Mouse (Mus musculus) hindlimb bud, embryonic 11.5 days (tissue): ENCODE measurements around the gene Tent5b.
"Not testable (repeated sequence)": the region's sequence is repeated elsewhere in the genome, so short reads cannot be mapped to it uniquely, and the experiment has no call there.

Source experiments
- DNase-seq: peaks from one replicate; pipeline ENCODE4 v3.0.0-alpha.2; 2012; ENCODE audit warnings: low read depth, low spot score; ENCODE audit errors: extremely low spot score

Tent5b gene

DNA sequence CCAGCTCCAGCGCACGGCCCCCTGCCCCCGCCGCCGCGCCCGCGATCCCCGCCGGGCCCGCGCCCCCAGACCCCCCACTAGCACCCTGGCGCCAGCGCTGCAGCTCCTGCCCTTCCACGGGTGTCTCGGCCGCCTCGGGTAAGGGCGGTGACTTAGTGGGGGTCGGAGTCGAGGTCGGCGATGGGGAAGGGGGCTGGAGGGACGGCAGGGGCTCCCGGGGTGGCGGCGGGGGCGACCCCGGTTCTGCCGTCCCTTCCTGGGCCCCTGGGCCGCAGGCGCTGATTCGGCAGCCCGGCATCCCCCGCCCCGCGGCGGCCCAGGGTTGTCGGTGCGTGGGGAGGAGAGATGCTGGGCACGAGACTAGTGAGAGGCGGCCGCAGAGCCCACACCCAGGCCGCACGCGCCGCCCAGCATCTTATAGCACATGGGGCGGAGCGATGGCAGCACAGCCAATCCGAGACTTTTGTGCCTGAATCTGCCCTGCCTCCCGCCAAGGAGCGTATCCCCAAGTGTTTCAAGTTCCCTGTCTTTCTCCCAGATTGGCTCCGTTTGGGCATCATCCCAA is 18.3 kb downstream of the Tent5b start, which contains the start of gene Trnp1:
TSS of gene Trnp1 (minus strand) at position 391 of the 565 bp plus-strand sequence.
- DNase-seq: peak; percentile 28

DNA sequence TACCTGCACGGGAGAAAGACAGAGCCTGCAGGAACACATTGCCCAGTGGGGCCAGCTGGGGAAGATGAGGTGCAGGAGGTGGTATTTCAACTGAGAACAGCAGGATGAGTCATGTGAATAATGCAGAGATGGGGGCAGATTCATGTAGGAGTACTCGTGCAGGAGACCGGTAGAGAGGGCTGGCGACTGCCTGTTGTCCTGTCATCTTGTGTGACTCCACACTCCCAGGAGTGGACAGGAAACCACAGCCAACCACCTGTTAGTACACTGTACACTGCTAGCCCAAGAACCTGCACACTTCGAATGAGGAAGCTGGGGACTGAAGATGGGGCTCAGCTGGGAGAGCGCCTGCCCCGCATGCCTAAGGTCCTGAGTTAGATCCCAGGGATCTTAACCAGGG is 21.6 kb downstream of the Tent5b start:
- no peak for DNase-seq

DNA sequence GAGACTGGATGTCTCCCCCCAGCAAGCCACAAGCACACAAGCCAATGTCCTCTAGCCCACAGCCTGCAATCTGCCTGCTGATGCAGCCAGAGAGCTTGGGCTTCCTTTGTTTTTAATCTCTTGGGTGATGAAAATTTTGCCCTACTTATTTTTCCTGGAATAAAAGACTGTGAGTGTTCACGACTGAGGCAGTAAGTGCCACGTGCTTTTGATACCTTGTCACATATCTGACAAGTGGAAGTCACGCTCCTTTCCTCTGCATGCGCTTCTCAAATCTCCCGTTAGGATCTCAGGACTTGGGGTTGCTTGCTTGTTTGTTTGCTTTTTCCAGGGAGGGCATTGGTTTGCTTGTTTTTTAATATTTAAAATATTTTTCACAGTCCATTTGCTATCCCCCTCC is 24.4 kb downstream of the Tent5b start:
- DNase-seq: no peak

DNA sequence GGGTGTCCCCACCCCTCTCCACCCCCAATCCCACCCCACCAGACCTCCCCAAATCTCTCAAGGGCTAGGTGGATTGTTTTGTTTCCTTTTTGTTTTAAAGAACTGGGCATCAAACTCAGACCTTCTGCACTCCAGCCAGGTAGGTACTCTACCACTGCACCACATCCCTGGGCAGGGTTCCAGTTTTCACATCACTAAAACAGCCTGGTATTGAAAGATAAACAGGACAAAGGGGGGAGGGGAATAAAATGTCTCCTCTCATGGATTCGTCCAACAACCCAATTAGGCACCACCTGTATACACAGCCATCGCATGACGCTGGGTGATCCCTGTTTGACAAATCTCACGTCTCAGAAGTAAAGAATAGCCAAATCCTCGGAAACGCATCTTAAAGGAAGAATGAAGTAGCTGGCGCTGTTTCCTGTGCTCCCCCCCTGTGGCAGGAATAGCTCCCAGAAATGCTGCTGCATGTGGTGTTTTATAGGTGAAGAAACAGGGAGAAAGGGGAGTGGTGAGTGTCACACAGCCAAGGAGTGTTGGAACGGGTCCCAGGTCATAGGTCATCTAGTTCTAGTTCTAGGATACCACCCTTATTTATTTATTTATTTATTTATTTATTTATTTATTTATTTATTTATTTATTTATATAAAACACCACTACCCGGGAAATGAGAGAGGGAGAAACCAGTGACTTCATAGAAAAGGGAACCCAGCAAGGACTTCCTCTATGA is 25.0 kb downstream of the Tent5b start:
- no peak for DNase-seq

DNA sequence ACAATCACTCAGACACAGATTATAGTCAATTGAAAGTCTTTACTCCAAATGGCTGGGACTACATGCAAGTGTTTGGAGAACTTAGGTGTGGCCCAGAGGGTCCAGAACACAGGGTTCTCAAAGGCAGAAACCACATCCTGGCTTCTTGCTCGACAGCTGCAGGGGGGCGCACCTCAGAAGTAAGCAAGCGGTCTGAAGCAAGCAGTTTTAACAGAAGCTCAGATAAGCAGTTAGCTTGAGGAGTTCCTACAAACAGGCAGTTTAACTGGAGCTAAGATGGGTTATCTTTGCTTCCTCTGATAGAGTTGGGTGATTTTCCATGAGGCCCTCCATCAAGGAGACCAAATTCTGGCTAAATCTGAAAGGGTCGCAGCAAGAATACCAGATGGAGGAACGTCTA is 26.6 kb downstream of the Tent5b start:
- DNase-seq: no peak

DNA sequence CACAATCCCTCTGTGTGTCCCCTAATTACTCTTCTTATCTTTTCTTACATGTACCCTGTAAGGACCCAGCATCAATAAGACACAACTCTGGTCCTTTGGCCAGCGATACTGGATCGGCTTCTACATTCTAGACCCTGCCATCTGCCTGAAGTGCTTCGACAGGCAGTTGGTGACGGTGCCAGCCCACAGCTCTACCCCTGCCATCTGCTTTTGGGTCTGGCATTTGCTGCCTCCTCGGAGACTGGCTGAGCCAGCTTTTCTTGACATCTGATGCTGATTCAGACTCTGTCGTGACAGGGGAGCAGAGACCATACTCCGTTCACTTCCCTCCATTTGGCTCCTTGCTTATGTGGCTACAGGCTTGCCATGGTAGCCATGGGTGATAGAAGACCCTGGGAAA is 29.1 kb downstream of the Tent5b start:
- DNase-seq: no peak

DNA sequence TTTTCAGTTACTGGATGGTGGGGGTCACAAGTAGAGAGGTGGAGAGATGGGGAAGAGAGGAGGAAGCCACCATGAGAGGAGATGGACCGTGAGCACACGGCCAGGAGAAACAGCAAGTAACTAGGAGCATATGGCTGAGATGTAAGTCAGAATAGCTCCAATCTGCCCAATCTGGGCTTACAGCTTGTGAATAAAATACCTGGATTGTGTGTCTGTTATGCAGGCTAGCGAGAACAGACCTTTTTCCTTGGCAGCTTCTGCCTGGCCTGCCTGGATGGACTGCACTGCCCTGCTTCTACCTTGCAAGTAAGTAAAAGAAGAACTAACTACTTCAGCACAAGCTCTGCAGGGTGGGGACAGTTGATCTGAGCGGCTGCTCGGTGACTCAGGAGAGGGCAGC is 31.1 kb downstream of the Tent5b start:
- no peak for DNase-seq

DNA sequence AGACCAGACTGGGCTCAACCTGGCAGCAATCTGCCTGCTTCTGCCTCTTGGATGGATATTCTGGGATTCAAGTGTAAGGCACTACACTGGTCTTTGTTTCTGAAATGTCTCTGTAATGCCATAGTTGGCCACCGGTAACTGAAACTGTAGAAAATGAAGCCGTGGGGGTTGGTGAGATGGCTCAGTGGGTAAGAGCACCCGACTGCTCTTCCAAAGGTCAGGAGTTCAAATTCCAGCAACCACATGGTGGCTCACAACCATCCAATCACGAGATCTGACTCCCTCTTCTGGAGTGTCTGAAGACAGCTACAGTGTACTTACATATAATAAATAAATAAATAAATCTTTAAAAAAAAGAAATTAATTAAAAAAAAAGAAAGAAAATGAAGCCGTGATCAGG is 32.6 kb downstream of the Tent5b start:
- DNase-seq: not testable (repeated sequence)

DNA sequence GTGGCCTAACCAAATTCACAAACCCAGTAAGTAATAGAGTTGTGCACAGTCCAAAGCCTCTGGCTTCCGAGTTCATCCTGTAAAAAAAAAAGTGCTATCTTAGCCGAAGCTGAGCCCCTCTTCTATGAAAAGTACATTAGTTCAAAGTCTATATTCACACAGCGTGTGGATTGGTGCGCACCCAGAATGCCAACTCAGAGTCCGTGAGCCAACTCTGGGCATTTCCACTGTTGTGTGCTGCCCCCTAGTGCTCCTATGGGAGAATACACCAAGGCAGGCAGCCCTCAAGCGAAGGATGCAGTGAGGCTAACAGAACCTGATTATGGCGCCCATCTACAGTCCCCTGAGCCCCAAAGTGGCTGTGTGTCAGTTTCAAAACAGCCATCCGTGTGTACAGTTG is 33.0 kb downstream of the Tent5b start:
- peak; percentile 35 for DNase-seq

DNA sequence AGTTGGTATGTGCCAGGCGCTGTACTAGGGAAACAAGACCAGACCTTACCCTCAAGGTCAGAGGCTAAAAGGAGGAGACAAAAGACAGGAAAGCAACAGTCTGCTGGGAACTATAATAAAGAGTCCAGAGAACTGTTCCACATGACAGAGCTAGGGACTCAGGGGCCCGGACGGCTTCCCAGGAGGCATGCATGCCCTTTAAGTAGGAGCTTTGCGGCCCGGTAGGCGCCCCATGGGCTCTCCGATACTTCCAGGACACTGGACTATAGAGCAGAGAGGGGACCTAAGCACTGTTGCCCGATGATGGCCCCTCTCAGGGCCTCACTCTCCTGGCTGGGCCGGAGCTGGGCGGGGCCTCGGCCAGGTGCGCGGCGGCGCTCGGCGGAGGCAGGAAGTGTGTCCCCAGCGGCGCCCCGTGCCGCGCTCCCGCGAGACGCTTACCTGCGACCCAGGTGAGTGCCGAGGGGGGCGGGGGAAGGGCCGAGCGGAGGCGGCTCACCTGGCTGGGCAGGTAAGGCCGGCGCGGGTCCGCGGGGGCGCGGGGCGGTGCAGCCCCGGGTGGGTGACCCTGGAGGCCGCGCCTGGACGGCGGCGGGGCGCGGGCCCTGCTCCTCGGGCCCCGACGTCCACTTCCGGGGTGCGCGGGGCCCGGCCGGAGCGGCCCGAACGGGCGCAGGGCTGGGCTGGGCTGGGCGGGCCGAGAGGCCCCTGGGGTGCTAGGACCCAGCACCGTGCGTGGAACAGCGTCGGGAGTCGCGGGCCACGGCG is 38.9 kb downstream of the Tent5b start, which contains the start of gene Kdf1:
TSS of gene Kdf1 (plus strand) at position 363 of the 768 bp plus-strand sequence.
- DNase-seq: no peak

DNA sequence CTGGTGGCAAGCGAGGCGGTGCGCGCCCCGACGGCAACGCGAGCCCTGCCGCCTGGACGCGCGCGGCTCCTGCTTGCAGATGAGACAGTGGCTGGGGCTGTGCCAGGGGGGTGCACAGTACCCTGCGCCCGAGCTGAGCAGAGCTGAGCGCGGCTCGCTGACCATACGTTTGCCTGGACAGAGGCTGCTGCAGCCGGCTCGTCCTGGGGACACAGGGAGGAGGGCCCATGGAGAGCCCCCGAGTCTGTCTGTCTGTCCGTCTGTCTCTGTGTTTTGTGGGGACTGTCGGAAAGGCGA is 39.4 kb downstream of the Tent5b start:
- no peak for DNase-seq

DNA sequence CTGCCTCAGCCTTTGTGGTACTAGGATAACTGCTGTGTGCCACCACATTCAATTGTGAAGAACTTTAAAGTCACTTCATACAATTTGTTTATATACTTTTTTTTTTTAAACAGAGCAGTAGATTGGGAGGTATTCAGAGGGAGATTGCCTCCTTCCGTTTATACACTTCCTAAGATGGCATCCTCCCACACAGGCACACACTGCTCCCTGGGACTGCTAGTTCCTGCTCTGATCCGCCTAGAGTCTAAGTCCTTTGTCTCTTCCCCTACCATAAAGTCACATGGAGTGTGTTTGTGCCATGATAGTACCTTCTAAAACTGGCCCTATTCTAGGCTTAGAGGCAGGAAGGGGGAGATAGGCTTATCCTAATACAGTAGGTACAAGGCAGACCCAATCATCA is 41.6 kb downstream of the Tent5b start:
- no peak for DNase-seq

DNA sequence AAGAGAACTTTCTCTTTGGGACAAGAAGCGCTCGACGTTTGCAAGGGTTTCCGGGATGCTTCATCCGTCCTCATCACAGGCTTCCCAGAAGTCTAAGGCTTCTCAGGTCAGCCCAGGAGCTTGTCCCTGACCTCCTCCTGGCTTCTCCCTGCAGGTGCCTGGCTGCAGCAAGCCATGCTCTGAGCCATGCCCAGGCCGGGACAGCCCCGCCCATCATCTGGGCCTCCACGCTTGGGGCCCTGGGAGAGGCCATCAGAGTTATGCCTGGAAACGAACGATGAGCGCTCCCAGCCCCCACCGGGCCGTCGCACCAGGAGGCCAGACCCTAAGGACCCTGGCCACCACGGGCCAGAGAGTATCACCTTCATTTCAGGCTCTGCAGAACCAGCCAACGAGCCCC is 47.9 kb downstream of the Tent5b start:
- no peak for DNase-seq

DNA sequence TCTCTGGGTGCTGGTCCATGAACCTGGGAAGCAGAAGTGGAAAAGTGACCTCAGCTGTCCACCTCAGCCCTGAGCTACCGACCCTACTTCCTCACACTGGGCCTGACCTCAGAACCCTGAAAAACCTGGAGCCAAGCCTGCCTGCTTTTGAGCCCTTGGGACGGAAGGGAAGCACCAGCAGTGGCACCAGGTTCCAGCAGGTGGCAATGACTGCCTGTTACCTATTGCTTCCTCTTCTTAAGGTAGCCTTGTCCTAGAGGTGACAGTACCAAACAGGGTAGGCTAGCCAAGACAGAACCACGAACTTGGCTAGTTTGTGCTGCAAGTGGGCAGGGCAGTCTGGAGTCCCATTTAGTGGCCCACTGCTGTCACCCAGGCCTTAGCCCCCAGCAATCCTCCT is 52.8 kb downstream of the Tent5b start:
- DNase-seq: no peak

DNA sequence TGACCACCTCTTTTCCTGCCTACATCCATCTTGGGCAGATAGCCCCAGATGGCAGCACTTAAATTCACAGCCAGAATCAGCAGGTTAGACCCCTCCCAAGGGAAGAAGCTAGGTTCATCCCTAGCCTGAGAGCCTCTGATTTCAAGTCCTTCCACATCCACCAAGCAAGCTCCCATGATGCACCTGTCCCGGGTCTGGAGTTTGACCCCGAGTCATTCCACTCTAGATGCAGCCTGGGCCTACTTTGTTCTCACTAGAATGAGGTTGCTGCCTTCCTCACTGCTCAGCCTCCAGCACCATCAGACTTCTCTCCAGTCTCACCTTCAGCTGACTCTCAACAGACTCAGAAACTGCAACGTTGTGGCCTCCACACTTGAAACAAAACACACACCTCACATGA is 56.1 kb downstream of the Tent5b start:
- DNase-seq: no peak

DNA sequence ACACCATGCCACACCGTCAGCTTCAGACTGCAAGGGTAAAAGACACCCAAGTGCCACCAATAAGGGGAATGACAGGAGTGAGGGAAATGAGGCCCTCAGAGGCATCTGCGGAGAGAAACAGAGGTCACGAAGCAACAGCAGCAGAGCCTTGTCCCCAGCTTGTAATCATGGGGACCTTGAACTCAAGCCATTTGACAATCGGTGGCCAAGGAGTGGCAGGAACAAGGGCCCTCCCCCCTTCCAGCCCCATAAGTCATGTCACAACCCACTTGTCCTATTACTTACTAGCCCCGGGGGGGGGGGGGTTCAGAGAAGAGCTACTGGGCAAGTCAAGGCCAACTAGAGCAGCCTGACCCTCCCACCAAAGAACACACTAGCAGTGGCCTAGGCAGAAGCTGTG is 56.7 kb downstream of the Tent5b start:
- no peak for DNase-seq
